Mouse (Mus musculus) liver, adult 2 months (tissue): ENCODE measurements at regions not wholly inside any gene's neighbourhood (a gene's known extent, or its start where the extent isn't known, plus 50 kb on each side); places are given as distances from the start of the nearest gene placed in this dataset.
"Not testable (repeated sequence)": the region's sequence is repeated elsewhere in the genome, so short reads cannot be mapped to it uniquely, and the experiment has no call there.

Source experiments
- CTCF ChIP-seq: fragments of 200-500 bp; IDR thresholded peaks from 2 replicates; pipeline ENCODE4 v1.5.1; 2011; ENCODE audit warnings: low read depth, low read length, control low read depth
- POLR2A ChIP-seq: fragments of 200-500 bp; IDR thresholded peaks from 2 replicates; pipeline ENCODE4 v1.6.1; 2011; ENCODE audit warnings: low read length, control low read depth; ENCODE audit not compliant: insufficient read depth; ENCODE audit errors: extremely low read depth

DNA sequence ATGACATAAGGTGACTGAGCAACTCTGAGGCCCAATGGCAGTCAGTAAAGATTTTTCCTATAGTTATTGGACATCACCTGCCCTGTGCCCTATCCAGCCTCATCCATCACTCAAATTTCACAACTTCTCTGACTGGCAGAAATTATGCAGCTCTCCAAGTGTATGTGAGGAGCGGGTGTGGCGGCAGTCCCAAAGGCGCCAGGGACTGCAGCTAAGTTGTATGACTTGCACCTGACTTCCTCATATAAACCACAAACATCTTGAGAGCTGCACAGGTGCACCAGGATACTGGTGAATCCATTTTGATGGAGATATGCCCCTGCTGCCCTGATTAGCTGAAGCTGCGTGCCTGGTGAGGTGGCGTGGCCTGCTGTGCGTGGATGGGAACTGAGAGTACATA, 225.7 kb upstream of the Zfp930 start:
- TF ChIP-seq POLR2A, CTCF: not testable (repeated sequence)
